Mouse (Mus musculus) heart, adult 18-20 months (tissue): ENCODE data around the gene Wbp1. TPM values are rescaled to one million over a fixed set of nuclear protein-coding genes. Genes with fewer than 3 reads are reported as not detected.

Experiments used
- DNase-seq, 2 experiments: peaks; one replicate each; pipeline ENCODE4 v3.0.0; 2021 to 2022; ENCODE audit warnings: mixed read lengths in 1 of 2
- long read RNA-seq, 2 experiments: library from polyadenylated mRNA; stranded (forward); transcript quantifications; one replicate each; pipeline ENCODE4 v2.0.0; 2021
- total RNA-seq, 2 experiments: library from RNA; stranded (reverse); gene quantifications; 2 replicates each; pipeline ENCODE4 v1.2.3; 2021

Gene Wbp1
- total RNA-seq = 10 to 100 TPM; 68.8 to 74.6 TPM
- long read RNA-seq, experiment 1, transcript Wbp1-201 (5 exons, 1,419 nt) = major isoform, 19 of 149 reads
- long read RNA-seq, experiment 1, partial matches to known transcripts = 4 of 149 reads
- long read RNA-seq, experiment 1, other reads (novel, unspliced or antisense) = 120 of 149 reads
- long read RNA-seq, experiment 2, transcript Wbp1-207 (5 exons, 981 nt) = minor isoform, 7 of 111 reads
- long read RNA-seq, experiment 2, transcript Wbp1-201 (5 exons, 1,419 nt) = major isoform, 13 of 111 reads
- long read RNA-seq, experiment 2, partial matches to known transcripts = 3 of 111 reads
- long read RNA-seq, experiment 2, other reads (novel, unspliced or antisense) = 88 of 111 reads

GRCm38 (mm10) chr6:83120930-83121862, at the start of gene Wbp1:
Gene Wbp1, minus strand, starts transcription at chr6:83121559.
- DNase-seq = peak; percentile 96 to 99

GRCm38 (mm10) chr6:83171063-83171462, 49.7 kb upstream of the Wbp1 start:
- no peak for DNase-seq

GRCm38 (mm10) chr6:83169872-83170271, 48.5 kb upstream of the Wbp1 start:
- DNase-seq = no peak

GRCm38 (mm10) chr6:83166243-83166630, 44.9 kb upstream of the Wbp1 start:
- DNase-seq = no peak

GRCm38 (mm10) chr6:83165607-83166242, 44.4 kb upstream of the Wbp1 start, which contains the start of gene Dctn1:
Gene Dctn1, plus strand, starts transcription at chr6:83165920.
- DNase-seq = peak; percentile 96 to 98

GRCm38 (mm10) chr6:83165026-83165606, 43.8 kb upstream of the Wbp1 start:
- DNase-seq = no peak

GRCm38 (mm10) chr6:83162701-83163100, 41.3 kb upstream of the Wbp1 start:
- peak; percentile 44 to 71 for DNase-seq

- DNase-seq = peak; percentile 57 to 62
Observed at GRCm38 (mm10) chr6:83161921-83162641, 40.7 kb upstream of the Wbp1 start.

- DNase-seq = no peak
Observed at GRCm38 (mm10) chr6:83161442-83161841, 40.1 kb upstream of the Wbp1 start.

GRCm38 (mm10) chr6:83159456-83159855, 38.1 kb upstream of the Wbp1 start:
- DNase-seq = peak; percentile 33 to 60

GRCm38 (mm10) chr6:83156259-83156684, 34.9 kb upstream of the Wbp1 start, which contains the start of the genes Wdr54 and 1700003E16Rik:
Gene Wdr54, minus strand, starts transcription at chr6:83156397.
Gene 1700003E16Rik, plus strand, starts transcription at chr6:83156404.
- DNase-seq = peak; percentile 66 to 79

- DNase-seq = peak in 1 of 2 experiments; percentile 28
Observed at GRCm38 (mm10) chr6:83155552-83156238, 34.3 kb upstream of the Wbp1 start.

GRCm38 (mm10) chr6:83153485-83153884, 32.1 kb upstream of the Wbp1 start:
- no peak for DNase-seq

GRCm38 (mm10) chr6:83153038-83153437, 31.7 kb upstream of the Wbp1 start:
- no peak for DNase-seq

GRCm38 (mm10) chr6:83151721-83152120, 30.4 kb upstream of the Wbp1 start:
- no peak for DNase-seq

GRCm38 (mm10) chr6:83147280-83147679, 25.9 kb upstream of the Wbp1 start:
- no peak for DNase-seq

- DNase-seq = no peak
Observed at GRCm38 (mm10) chr6:83145805-83146204, 24.4 kb upstream of the Wbp1 start.

- no peak for DNase-seq
Observed at GRCm38 (mm10) chr6:83145209-83145608, 23.9 kb upstream of the Wbp1 start.

- DNase-seq = no peak
Observed at GRCm38 (mm10) chr6:83142886-83143285, 21.5 kb upstream of the Wbp1 start.

GRCm38 (mm10) chr6:83142211-83142731, 20.9 kb upstream of the Wbp1 start:
- peak in 1 of 2 experiments; percentile 33 for DNase-seq
